Mouse (Mus musculus) embryonic fibroblast, embryonic 13.5 days (primary cell): ENCODE measurements around the gene Gas2. TPM values are rescaled to one million over a fixed set of nuclear protein-coding genes. Genes with fewer than 3 reads are reported as not detected.

Experiments
- H3K27ac ChIP-seq: 2 replicates; pipeline ENCODE4 v1.5.1; 2012; ENCODE audit warnings: low read length, control low read depth, inconsistent platforms; ENCODE audit not compliant: insufficient read depth
- H3K4me1 ChIP-seq: 2 replicates; pipeline ENCODE4 v1.6.1; 2011; ENCODE audit warnings: low read length; ENCODE audit not compliant: control insufficient read depth, insufficient read depth
- H3K4me3 ChIP-seq: 2 replicates; pipeline ENCODE4 v1.5.1; 2011; ENCODE audit warnings: mild to moderate bottlenecking, control low read depth, low read length; ENCODE audit not compliant: insufficient read depth
- CTCF ChIP-seq: IDR thresholded peaks from 2 replicates; pipeline ENCODE4 v1.5.1; 2011; ENCODE audit warnings: mild to moderate bottlenecking, control low read depth, low read length, moderate library complexity, borderline replicate concordance; ENCODE audit not compliant: insufficient read depth
- POLR2A ChIP-seq: IDR thresholded peaks from 2 replicates; pipeline ENCODE4 v1.6.1; 2011; ENCODE audit warnings: low read depth, mild to moderate bottlenecking, control low read depth, low read length, moderate library complexity
- polyA plus RNA-seq: library from polyadenylated mRNA; stranded (reverse); fragments of >200 nt; gene quantifications from 2 replicates; pipeline ENCODE4 v1.2.4, GENCODE M21; 2011; ENCODE audit warnings: low read depth; ENCODE audit not compliant: missing spikeins, insufficient read length

Gene Gas2
- polyA plus RNA-seq, 1 experiment, result 139 TPM

GRCm38 (mm10) chr7:52037600-52038582 is 176.1 kb downstream of the Gas2 start:
- Histone ChIP-seq H3K4me3 (no peak overlapping the region), H3K4me1 (no peaks in the 10 kb centered on the region), H3K27ac (no peak overlapping the region)
- TF ChIP-seq CTCF (no peak), POLR2A (no peak)

Other genes starting within 250 kb of the Gas2 start
- 0.27 and 0.53 TPM in 2 replicates for gene Slc17a6, start 240.0 kb upstream of the Gas2 start, polyA plus RNA-seq
- gene Fancf, start 252 bp downstream of the Gas2 start, polyA plus RNA-seq, result 11.5 and 15.9 TPM in 2 replicates
- 5.1 and 5.2 TPM in 2 replicates for gene Svip, start 144.0 kb downstream of the Gas2 start, polyA plus RNA-seq
- not detected in 2 replicates for gene 1700015G11Rik, start 153.7 kb downstream of the Gas2 start, polyA plus RNA-seq